Mouse (Mus musculus): Measurements from ENCODE around the gene Zfp1.

- TF ChIP-seq HCFC1 (IDR thresholded peaks at IDR 0.05; ENCODE audit: borderline replicate concordance, insufficient read depth, low read length) (no peak), CHD2 (IDR thresholded peaks at IDR 0.05; ENCODE audit: low read depth, low read length) (no peak), MAFK (IDR thresholded peaks at IDR 0.05; ENCODE audit: insufficient read depth, low read depth, low read length) (no peak), ZC3H11A (IDR thresholded peaks at IDR 0.05; ENCODE audit: borderline replicate concordance, low read depth, low read length) (no peak), ZNF384 (IDR thresholded peaks at IDR 0.05; ENCODE audit: low read depth, low read length) (no peak)
These were observed 38.0 kb downstream of the Zfp1 start for GRCm38 (mm10) chr8:111681153-111681552.
